Mouse (Mus musculus) regulatory T cell (primary cell): ENCODE data around the gene Parn.

Source experiments
- in situ Hi-C: fragments of 300-600 bp; cut with MboI, MseI; formaldehyde crosslinking; loops from one replicate; pipeline ENCODE4 v1.15.1; 2025; ENCODE audit warnings: high pct_unique_total_duplicates

Gene Parn

GRCm38 (mm10) chr16:13628345-13628744, 39.6 kb downstream of the Parn start:
- in situ Hi-C loops: no loop called here

GRCm38 (mm10) chr16:13621745-13622507, 46.0 kb downstream of the Parn start:
- in situ Hi-C loops: loop anchor here (25.0 kb wide), 1 partner anchor 840 kb away; no protein-coding TSS in a partner anchor

- in situ Hi-C loops: loop anchor here (25.0 kb wide), 1 partner anchor 842 kb away; no protein-coding TSS in a partner anchor
Observed at GRCm38 (mm10) chr16:13620194-13620593, 47.8 kb downstream of the Parn start.

- in situ Hi-C loops: loop anchor here (25.0 kb wide), 1 partner anchor 847 kb away; no protein-coding TSS in a partner anchor
Observed at GRCm38 (mm10) chr16:13615276-13615675, 52.7 kb downstream of the Parn start.

- in situ Hi-C loops: loop anchor here (25.0 kb wide), 1 partner anchor 850 kb away; no protein-coding TSS in a partner anchor
Observed at GRCm38 (mm10) chr16:13612571-13612970, 55.4 kb downstream of the Parn start.

GRCm38 (mm10) chr16:13612058-13612457, 55.9 kb downstream of the Parn start:
- in situ Hi-C loops: loop anchor here (25.0 kb wide), 1 partner anchor 850 kb away; no protein-coding TSS in a partner anchor

- in situ Hi-C loops: loop anchor here (25.0 kb wide), 1 partner anchor 851 kb away; no protein-coding TSS in a partner anchor
Observed at GRCm38 (mm10) chr16:13611399-13611798, 56.6 kb downstream of the Parn start.

GRCm38 (mm10) chr16:13610951-13611381, 57.0 kb downstream of the Parn start:
- in situ Hi-C loops: loop anchor here (25.0 kb wide), 1 partner anchor 851 kb away; no protein-coding TSS in a partner anchor

- in situ Hi-C loops: loop anchor here (25.0 kb wide), 1 partner anchor 854 kb away; no protein-coding TSS in a partner anchor
Observed at GRCm38 (mm10) chr16:13608705-13609085, 59.3 kb downstream of the Parn start.

- in situ Hi-C loops: loop anchor here (25.0 kb wide), 1 partner anchor 854 kb away; no protein-coding TSS in a partner anchor
Observed at GRCm38 (mm10) chr16:13607987-13608704, 59.8 kb downstream of the Parn start.

- in situ Hi-C loops: loop anchor here (25.0 kb wide), 1 partner anchor 860 kb away; no protein-coding TSS in a partner anchor
Observed at GRCm38 (mm10) chr16:13602779-13603178, 65.2 kb downstream of the Parn start.

- in situ Hi-C loops: no loop called here
Observed at GRCm38 (mm10) chr16:13589049-13589408, 78.9 kb downstream of the Parn start.

GRCm38 (mm10) chr16:13588182-13589048, 79.6 kb downstream of the Parn start:
- in situ Hi-C loops: no loop called here

- in situ Hi-C loops: no loop called here
Observed at GRCm38 (mm10) chr16:13585234-13585633, 82.7 kb downstream of the Parn start.

GRCm38 (mm10) chr16:13580784-13581183, 87.2 kb downstream of the Parn start:
- in situ Hi-C loops: no loop called here

GRCm38 (mm10) chr16:13580016-13580415, 88.0 kb downstream of the Parn start:
- in situ Hi-C loops: no loop called here

GRCm38 (mm10) chr16:13575306-13575705, 92.7 kb downstream of the Parn start:
- in situ Hi-C loops: loop anchor here (5.0 kb wide), 1 partner anchor 98 kb away; no protein-coding TSS in a partner anchor

- in situ Hi-C loops: no loop called here
Observed at GRCm38 (mm10) chr16:13568280-13568679, 99.7 kb downstream of the Parn start.

GRCm38 (mm10) chr16:13567614-13568013, 100.4 kb downstream of the Parn start:
- in situ Hi-C loops: no loop called here

GRCm38 (mm10) chr16:13566351-13566750, 101.6 kb downstream of the Parn start:
- in situ Hi-C loops: no loop called here

GRCm38 (mm10) chr16:13565291-13565690, 102.7 kb downstream of the Parn start:
- in situ Hi-C loops: no loop called here
